Mouse (Mus musculus): ENCODE results near the gene Dmac1. TPM values are rescaled to one million over a fixed set of nuclear protein-coding genes. Genes with fewer than 3 reads are reported as not detected.

Dmac1 gene
- total and polyA plus RNA-seq, 3 experiments = 63.4 to 108 (median 74.2) TPM

DNA sequence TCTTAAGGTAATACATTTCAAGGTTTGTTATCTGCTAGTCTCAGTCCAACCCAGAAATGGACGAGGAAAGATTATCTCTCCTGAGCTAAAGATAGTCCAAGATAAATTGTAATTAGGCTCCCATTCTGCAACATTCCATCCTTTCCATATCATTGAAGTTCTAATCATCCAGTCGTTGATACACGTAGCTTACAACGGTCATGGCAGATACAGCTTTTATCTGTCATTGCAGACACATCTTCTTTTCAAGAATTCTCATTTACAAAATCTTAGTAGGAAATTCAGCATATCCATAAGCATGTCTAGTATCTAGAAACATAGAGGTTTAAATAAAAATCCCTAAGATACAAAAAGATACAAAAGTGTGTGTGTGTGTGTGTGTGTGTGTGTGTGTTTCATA, 13.0 kb upstream of the Dmac1 start:
- DNase-seq (ENCODE audit: extremely low read depth) = no peak
- H3K27me3 ChIP-seq (replicated peaks) = no peaks in the 10 kb centered on the region
- no peaks in the 10 kb centered on the region for H3K4me1 ChIP-seq (ENCODE audit: control insufficient read depth in 1 of 2, insufficient read depth in 2 of 2)
- H3K9me3 ChIP-seq (replicated peaks; ENCODE audit: low read length) = no peaks in the 10 kb centered on the region
- in situ Hi-C loops (cut with MboI; ENCODE audit: low pct_ligation_motif_present, low pct_unique_long_range_greater_than_20kb, low sequenced_read_pairs) = no loop called here
- H3K9ac ChIP-seq (ENCODE audit: insufficient read depth, low read depth) = no peak overlapping the region
- H3K79me2 ChIP-seq (replicated peaks; ENCODE audit: control insufficient read depth, extremely low read depth, insufficient read depth, poor library complexity, severe bottlenecking) = no peaks in the 10 kb centered on the region
- no peak overlapping the region for H3K4me2 ChIP-seq (ENCODE audit: insufficient read depth, low read depth, poor library complexity, severe bottlenecking)
- dilution Hi-C loops (cut with MboI; ENCODE audit: extremely low pct_ligation_motif_present, extremely low pct_unique_long_range_greater_than_20kb, low sequenced_read_pairs) = no loop called here
- H3K36me3 ChIP-seq (replicated peaks in 1 of 2; ENCODE audit: control insufficient read depth in 1 of 2, insufficient read depth in 1 of 2, low read length in 1 of 2) = no peaks in the 10 kb centered on the region
- H3K4me3 ChIP-seq (replicated peaks in 1 of 3; ENCODE audit: low read depth in 2 of 3, low read length in 2 of 3, poor library complexity in 1 of 3) = no peak overlapping the region
- H3K27ac ChIP-seq (ENCODE audit: insufficient read depth, low read depth) = no peak overlapping the region
- no peak for TF ChIP-seq SMC3 (IDR thresholded peaks at IDR 0.05; ENCODE audit: low read depth, low read length)
- no peak for TF ChIP-seq POLR2AphosphoS2 (IDR thresholded peaks at IDR 0.05; ENCODE audit: low read depth, low read length)
- no peak for TF ChIP-seq USF2 (conservative IDR thresholded peaks at IDR 0.05; ENCODE audit: low read depth, low read length)

DNA sequence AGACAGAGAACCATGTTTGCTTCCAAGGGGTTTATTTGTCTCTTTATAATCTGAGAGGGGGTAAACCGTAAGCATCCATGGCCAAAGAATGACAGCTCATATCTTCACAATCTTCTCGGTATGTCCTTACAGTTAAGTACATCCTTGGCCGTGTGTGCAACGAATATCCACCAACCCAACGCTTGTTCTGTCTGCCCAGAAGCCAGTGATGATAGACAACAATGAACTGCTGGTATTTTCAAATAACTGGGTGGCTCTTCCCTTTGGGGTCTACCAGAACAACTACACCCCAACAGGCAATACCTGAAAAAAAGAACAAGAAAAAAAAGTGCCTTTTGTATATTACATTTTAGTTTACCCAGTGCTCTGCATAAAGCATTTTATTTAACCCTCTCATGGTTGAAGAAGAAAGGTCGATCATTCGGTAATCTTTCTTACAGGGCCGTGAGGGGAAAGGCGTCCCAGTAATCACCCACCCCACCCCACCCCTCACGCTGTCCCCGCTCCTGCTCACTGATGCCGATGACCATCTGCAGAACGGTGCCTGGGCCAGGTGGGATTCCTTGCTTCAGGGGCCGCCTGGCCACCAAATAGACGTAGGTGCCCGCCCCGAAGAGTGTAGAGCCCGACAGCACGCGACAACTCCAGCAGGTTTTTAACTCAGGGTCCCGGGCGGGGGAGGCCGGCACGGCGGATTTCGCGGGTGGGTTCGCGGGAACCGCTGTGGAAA, 473 bp downstream of the Dmac1 start:
- peak overlapping the region; percentile 98 for H3K9ac ChIP-seq (ENCODE audit: insufficient read depth, low read depth)
- H3K27me3 ChIP-seq (replicated peaks) = no peaks in the 10 kb centered on the region
- no peaks in the 10 kb centered on the region for H3K9me3 ChIP-seq (replicated peaks; ENCODE audit: low read length)
- TF ChIP-seq RCOR1 (conservative IDR thresholded peaks at IDR 0.05; ENCODE audit: low read depth, low read length) (no peak), EP300 (IDR thresholded peaks at IDR 0.05; ENCODE audit: low read length) (no peak), MAX (IDR thresholded peaks at IDR 0.05; ENCODE audit: low read length) (no peak), MAFK (IDR thresholded peaks at IDR 0.05; ENCODE audit: insufficient replicate concordance, low read length) (no peak), MEF2A (IDR thresholded peaks at IDR 0.05; ENCODE audit: borderline replicate concordance, low read depth, low read length) (no peak), ZNF384 (IDR thresholded peaks at IDR 0.05; ENCODE audit: low read depth, low read length) (no peak), POLR2AphosphoS2 (IDR thresholded peaks at IDR 0.05; ENCODE audit: low read depth, low read length) (no peak), JUN (IDR thresholded peaks at IDR 0.05; ENCODE audit: insufficient read depth, low read depth, low read length) (no peak), GABPA (IDR thresholded peaks at IDR 0.05; ENCODE audit: insufficient replicate concordance, low read depth, low read length) (no peak)
- H3K4me3 ChIP-seq (replicated peaks in 1 of 3; ENCODE audit: low read depth in 2 of 3, low read length in 2 of 3, poor library complexity in 1 of 3) = peak overlapping the region; percentile 72 to 73 (median 72)
- in situ Hi-C loops (cut with MboI; ENCODE audit: low pct_ligation_motif_present, low pct_unique_long_range_greater_than_20kb, low sequenced_read_pairs) = no loop called here
- DNase-seq (ENCODE audit: extremely low read depth) = peak; percentile 17
- H3K4me1 ChIP-seq (ENCODE audit: control insufficient read depth in 1 of 2, insufficient read depth in 2 of 2) = peaks cover 2 to 19% of the 10 kb centered on the region in 2 experiments; a peak in 3 of 4 replicates
- peaks cover 6% of the 10 kb centered on the region; the same call in 1 of the 2 replicates for H3K79me2 ChIP-seq (replicated peaks; ENCODE audit: control insufficient read depth, extremely low read depth, insufficient read depth, poor library complexity, severe bottlenecking)
- dilution Hi-C loops (cut with MboI; ENCODE audit: extremely low pct_ligation_motif_present, extremely low pct_unique_long_range_greater_than_20kb, low sequenced_read_pairs) = no loop called here
- H3K4me2 ChIP-seq (ENCODE audit: insufficient read depth, low read depth, poor library complexity, severe bottlenecking) = peak overlapping the region; percentile 86
- H3K27ac ChIP-seq (ENCODE audit: insufficient read depth, low read depth) = no peak overlapping the region
- H3K36me3 ChIP-seq (replicated peaks in 1 of 2; ENCODE audit: control insufficient read depth in 1 of 2, insufficient read depth in 1 of 2, low read length in 1 of 2) = peaks cover 2 to 9% of the 10 kb centered on the region in 2 experiments

DNA sequence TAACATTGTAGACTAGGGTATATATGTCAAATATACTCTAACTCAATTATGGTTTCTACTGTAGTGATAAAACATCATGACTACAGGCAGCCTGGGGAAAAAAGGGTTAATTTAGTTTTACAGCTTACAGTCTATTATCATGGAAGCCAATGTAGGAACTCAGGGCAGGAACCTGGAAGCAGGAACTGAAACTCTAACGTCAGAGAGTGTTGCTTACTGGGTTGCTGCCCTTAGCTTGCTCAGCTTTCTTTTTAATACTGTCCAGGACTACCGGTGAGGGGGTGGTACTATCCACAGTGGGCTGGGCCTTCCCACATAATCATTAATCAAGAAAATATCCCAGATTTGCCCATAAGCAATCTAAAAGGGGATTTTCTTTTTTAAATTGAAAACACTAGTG, 2.4 kb downstream of the Dmac1 start:
- H3K79me2 ChIP-seq (replicated peaks; ENCODE audit: control insufficient read depth, extremely low read depth, insufficient read depth, poor library complexity, severe bottlenecking) = peaks cover 6% of the 10 kb centered on the region; the same call in 1 of the 2 replicates
- peaks cover 2 to 14% of the 10 kb centered on the region in 2 experiments for H3K36me3 ChIP-seq (replicated peaks in 1 of 2; ENCODE audit: control insufficient read depth in 1 of 2, insufficient read depth in 1 of 2, low read length in 1 of 2)
- H3K4me1 ChIP-seq (ENCODE audit: control insufficient read depth in 1 of 2, insufficient read depth in 2 of 2) = peaks cover 2 to 19% of the 10 kb centered on the region in 2 experiments; a peak in 3 of 4 replicates
- dilution Hi-C loops (cut with MboI; ENCODE audit: extremely low pct_ligation_motif_present, extremely low pct_unique_long_range_greater_than_20kb, low sequenced_read_pairs) (no loop called here), in situ Hi-C loops (cut with MboI; ENCODE audit: low pct_ligation_motif_present, low pct_unique_long_range_greater_than_20kb, low sequenced_read_pairs) (no loop called here)
- H3K4me2 ChIP-seq (ENCODE audit: insufficient read depth, low read depth, poor library complexity, severe bottlenecking) = no peak overlapping the region
- no peak overlapping the region for H3K9ac ChIP-seq (ENCODE audit: insufficient read depth, low read depth)
- no peak for DNase-seq (ENCODE audit: extremely low read depth)
- H3K9me3 ChIP-seq (replicated peaks; ENCODE audit: low read length) = no peaks in the 10 kb centered on the region
- H3K4me3 ChIP-seq (replicated peaks in 1 of 3; ENCODE audit: low read depth in 2 of 3, low read length in 2 of 3, poor library complexity in 1 of 3) = no peak overlapping the region
- no peak overlapping the region for H3K27ac ChIP-seq (ENCODE audit: insufficient read depth, low read depth)
- no peaks in the 10 kb centered on the region for H3K27me3 ChIP-seq (replicated peaks)
- no peak for TF ChIP-seq USF1 (IDR thresholded peaks at IDR 0.05; ENCODE audit: low read depth, low read length)
- TF ChIP-seq TBP (conservative IDR thresholded peaks at IDR 0.05; ENCODE audit: low read depth, low read length) = no peak
- no peak for TF ChIP-seq TCF12 (IDR thresholded peaks at IDR 0.05; ENCODE audit: low read depth, low read length)
- no peak for TF ChIP-seq PAX5 (IDR thresholded peaks at IDR 0.05; ENCODE audit: low read length)
- no peak for TF ChIP-seq IRF4 (IDR thresholded peaks at IDR 0.05; ENCODE audit: low read depth, low read length)
- TF ChIP-seq MAX (IDR thresholded peaks at IDR 0.05; ENCODE audit: low read length) = no peak
- TF ChIP-seq CHD1 (IDR thresholded peaks at IDR 0.05; ENCODE audit: low read depth, low read length) = no peak
- no peak for TF ChIP-seq MYC (IDR thresholded peaks at IDR 0.05; ENCODE audit: low read depth, low read length)
- no peak for TF ChIP-seq SIN3A (IDR thresholded peaks at IDR 0.05; ENCODE audit: low read length)
- TF ChIP-seq RAD21 (IDR thresholded peaks at IDR 0.05; ENCODE audit: low read depth, low read length) = no peak
- no peak for TF ChIP-seq ELF1 (IDR thresholded peaks at IDR 0.05; ENCODE audit: low read depth, low read length)
- TF ChIP-seq UBTF (IDR thresholded peaks at IDR 0.05; ENCODE audit: low read depth, low read length) = no peak
